Mouse (Mus musculus) layer of hippocampus, postnatal 25 days (tissue): ENCODE data around the gene Fam219b. TPM values are rescaled to one million over a fixed set of nuclear protein-coding genes. Genes with fewer than 3 reads are reported as not detected.

ENCODE experiments used
- DNase-seq, 2 experiments: peaks; one replicate each; pipeline ENCODE4 v3.0.0; 2022; ENCODE audit warnings: mixed read lengths in 2 of 2, low spot score in 1 of 2; ENCODE audit errors: extremely low spot score in 1 of 2
- total RNA-seq, 2 experiments: library from RNA; stranded (reverse); gene quantifications; 2 replicates each; pipeline ENCODE4 v1.2.3; 2021

Gene Fam219b
- total RNA-seq = 10 to 100 TPM; 21.5 to 22.5 TPM

- peak; percentile 86 for DNase-seq
Measured at GRCm38 (mm10) chr9:57537044-57537727, at the start of gene Fam219b. Fam219b (plus strand) TSS chr9:57537528.

- no peak for DNase-seq
Measured at GRCm38 (mm10) chr9:57487807-57488206, 49.5 kb upstream of the Fam219b start.

- no peak for DNase-seq
Measured at GRCm38 (mm10) chr9:57493532-57493931, 43.8 kb upstream of the Fam219b start.

- DNase-seq = no peak
Measured at GRCm38 (mm10) chr9:57494970-57495369, 42.4 kb upstream of the Fam219b start.

- DNase-seq = no peak
Measured at GRCm38 (mm10) chr9:57497236-57497635, 40.1 kb upstream of the Fam219b start.

GRCm38 (mm10) chr9:57498536-57498935 is 38.8 kb upstream of the Fam219b start:
- DNase-seq = no peak

GRCm38 (mm10) chr9:57501452-57501851 is 35.9 kb upstream of the Fam219b start:
- no peak for DNase-seq

GRCm38 (mm10) chr9:57501861-57502260 is 35.5 kb upstream of the Fam219b start:
- no peak for DNase-seq

GRCm38 (mm10) chr9:57502911-57503621 is 34.3 kb upstream of the Fam219b start:
- DNase-seq = no peak

- peak; percentile 16 to 38 for DNase-seq
Measured at GRCm38 (mm10) chr9:57503622-57504380, 33.5 kb upstream of the Fam219b start, which contains the start of gene Rpp25. Rpp25 (plus strand) TSS chr9:57504026.

- DNase-seq = peak; percentile 22 to 27
Measured at GRCm38 (mm10) chr9:57504381-57504700, 33.0 kb upstream of the Fam219b start.

GRCm38 (mm10) chr9:57504891-57505290 is 32.4 kb upstream of the Fam219b start:
- DNase-seq = no peak

GRCm38 (mm10) chr9:57505700-57506099 is 31.6 kb upstream of the Fam219b start:
- no peak for DNase-seq

- no peak for DNase-seq
Measured at GRCm38 (mm10) chr9:57510577-57510976, 26.8 kb upstream of the Fam219b start.

- peak; percentile 47 to 80 for DNase-seq
Measured at GRCm38 (mm10) chr9:57517113-57517512, 20.2 kb upstream of the Fam219b start.

GRCm38 (mm10) chr9:57520375-57521055 is 16.8 kb upstream of the Fam219b start:
- DNase-seq = no peak

GRCm38 (mm10) chr9:57521056-57521911 is 16.0 kb upstream of the Fam219b start, which contains the start of gene Cox5a:
Cox5a (plus strand) TSS chr9:57521274.
- DNase-seq = peak; percentile 92

- no peak for DNase-seq
Measured at GRCm38 (mm10) chr9:57522114-57522860, 15.0 kb upstream of the Fam219b start.

- no peak for DNase-seq
Measured at GRCm38 (mm10) chr9:57522861-57523246, 14.5 kb upstream of the Fam219b start.
